Mouse (Mus musculus): ENCODE measurements around the gene Gm38393. TPM values are rescaled to one million over a fixed set of nuclear protein-coding genes. Genes with fewer than 3 reads are reported as not detected.
A peak's percentile ranks its signal among the peaks of the same experiment; 100 is the strongest.

Gm38393 gene
- 83.6 and 87.4 TPM in 2 replicates for polyA plus RNA-seq (2011; ENCODE audit: insufficient read depth, insufficient read length, low read depth, missing spikeins)

DNA sequence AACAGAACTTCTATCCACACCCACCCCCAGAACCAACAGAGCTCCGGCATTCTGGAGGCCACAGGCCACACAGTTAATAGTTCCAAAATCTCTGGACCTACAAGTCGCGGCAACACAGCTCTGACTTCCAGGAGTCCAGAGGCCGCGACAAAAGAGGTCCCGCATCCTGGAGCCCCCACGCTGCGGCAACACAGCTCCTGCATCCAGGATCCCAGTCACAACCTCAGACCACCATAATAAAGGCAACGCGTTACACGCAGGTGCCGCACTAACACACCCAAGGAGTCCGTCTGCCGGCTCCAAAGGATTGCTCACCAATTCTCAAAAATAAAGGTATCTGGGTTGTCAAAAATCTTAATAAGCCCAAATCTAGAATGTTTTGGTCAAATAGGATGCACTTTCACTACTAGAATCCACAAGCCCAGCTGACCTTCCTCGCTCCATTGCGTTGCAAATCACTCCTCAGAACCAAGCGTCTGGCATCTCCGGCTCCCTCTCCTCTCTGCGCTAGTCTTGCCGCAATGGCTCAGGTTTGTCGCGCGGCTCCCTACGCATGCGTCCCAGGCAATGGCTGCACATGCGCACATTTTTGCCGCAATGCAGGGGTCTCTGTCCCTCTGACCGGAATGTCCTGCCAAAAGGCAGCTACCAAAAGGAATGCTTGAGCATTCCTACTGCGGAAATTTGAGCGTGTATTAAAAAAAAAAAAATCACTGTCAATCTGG is at the start of gene Gm38393, which contains the start of gene Snurf:
Gene Gm38393 (minus strand): TSS at position 459 of the 725 bp plus-strand sequence.
Gene Snurf (minus strand): TSS at position 444 of the 725 bp plus-strand sequence.
- H3K27ac ChIP-seq (ENCODE audit: insufficient read depth, low read length): peak within 1 kb of the TSS; percentile 66
- no peaks in the 10 kb centered on the region for H3K27me3 ChIP-seq (ENCODE audit: control insufficient read depth, insufficient read depth, low read length, poor library complexity, severe bottlenecking)
- peaks cover 14% of the 10 kb centered on the region for H3K9me3 ChIP-seq (replicated peaks; ENCODE audit: control insufficient read depth, insufficient read depth, low read length, poor library complexity, severe bottlenecking)
- no peak for TF ChIP-seq CTCF (IDR thresholded peaks at IDR 0.05; ENCODE audit: low read depth, low read length)
- no peak for TF ChIP-seq EP300 (IDR thresholded peaks at IDR 0.05; ENCODE audit: insufficient read depth, low read depth, low read length)
- peak; percentile 30 for TF ChIP-seq POLR2A (IDR thresholded peaks at IDR 0.05; ENCODE audit: insufficient read depth, low read length)
- H3K4me3 ChIP-seq (ENCODE audit: low read depth, low read length): peak within 1 kb of the TSS; percentile 87
- H3K36me3 ChIP-seq (ENCODE audit: control insufficient read depth, insufficient read depth, low read length, poor library complexity, severe bottlenecking): no peaks in the 10 kb centered on the region
- H3K9ac ChIP-seq (ENCODE audit: low read depth, poor library complexity, severe bottlenecking): peak within 1 kb of the TSS; percentile 62
- H3K4me1 ChIP-seq (ENCODE audit: control insufficient read depth, insufficient read depth, low read length): peaks cover 1% of the 10 kb centered on the region

DNA sequence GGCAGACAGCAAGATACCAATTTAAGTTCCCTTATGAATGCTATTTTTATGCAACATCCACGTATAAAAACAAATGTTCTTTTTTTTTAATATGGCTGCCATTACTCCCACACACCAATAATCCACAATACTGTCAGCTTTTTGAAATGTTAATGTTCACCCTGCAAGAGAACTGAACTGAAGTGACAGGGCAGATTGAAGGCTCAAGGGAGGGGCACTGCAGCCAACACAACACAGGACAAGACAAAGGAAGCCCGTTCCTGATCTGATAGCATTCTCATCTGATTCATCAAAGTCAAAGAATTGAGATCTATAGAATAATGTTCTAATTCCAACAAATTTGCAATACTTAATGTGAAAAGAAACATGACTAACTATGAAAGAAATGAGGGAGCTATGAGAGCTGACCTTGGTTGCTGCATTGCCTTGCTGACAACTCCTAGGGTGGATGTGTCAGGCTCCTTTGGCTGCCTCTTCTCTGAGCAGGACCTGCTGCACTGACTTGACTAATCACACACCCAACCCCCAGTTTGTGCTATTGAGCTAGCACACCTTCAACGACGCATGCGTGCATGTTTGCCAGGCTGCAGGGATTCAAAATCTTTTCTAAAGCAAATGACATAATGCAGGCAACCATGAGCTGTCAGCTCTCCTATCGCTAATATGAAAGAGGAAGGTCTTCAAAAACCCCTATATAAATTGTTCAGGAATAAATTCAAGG is 42.8 kb upstream of the Gm38393 start:
- Histone ChIP-seq H3K9me3 (replicated peaks; ENCODE audit: control insufficient read depth, insufficient read depth, low read length, poor library complexity, severe bottlenecking) (no peaks in the 10 kb centered on the region), H3K9ac (ENCODE audit: low read depth, poor library complexity, severe bottlenecking) (no peak overlapping the region), H3K36me3 (ENCODE audit: control insufficient read depth, insufficient read depth, low read length, poor library complexity, severe bottlenecking) (no peaks in the 10 kb centered on the region), H3K4me1 (ENCODE audit: control insufficient read depth, insufficient read depth, low read length) (no peaks in the 10 kb centered on the region), H3K27ac (ENCODE audit: insufficient read depth, low read length) (no peak overlapping the region), H3K4me3 (ENCODE audit: low read depth, low read length) (no peak overlapping the region), H3K27me3 (ENCODE audit: control insufficient read depth, insufficient read depth, low read length, poor library complexity, severe bottlenecking) (no peaks in the 10 kb centered on the region)
- TF ChIP-seq EP300 (IDR thresholded peaks at IDR 0.05; ENCODE audit: insufficient read depth, low read depth, low read length): no peak
- no peak for TF ChIP-seq CTCF (IDR thresholded peaks at IDR 0.05; ENCODE audit: low read depth, low read length)
- no peak for TF ChIP-seq POLR2A (IDR thresholded peaks at IDR 0.05; ENCODE audit: insufficient read depth, low read length)

DNA sequence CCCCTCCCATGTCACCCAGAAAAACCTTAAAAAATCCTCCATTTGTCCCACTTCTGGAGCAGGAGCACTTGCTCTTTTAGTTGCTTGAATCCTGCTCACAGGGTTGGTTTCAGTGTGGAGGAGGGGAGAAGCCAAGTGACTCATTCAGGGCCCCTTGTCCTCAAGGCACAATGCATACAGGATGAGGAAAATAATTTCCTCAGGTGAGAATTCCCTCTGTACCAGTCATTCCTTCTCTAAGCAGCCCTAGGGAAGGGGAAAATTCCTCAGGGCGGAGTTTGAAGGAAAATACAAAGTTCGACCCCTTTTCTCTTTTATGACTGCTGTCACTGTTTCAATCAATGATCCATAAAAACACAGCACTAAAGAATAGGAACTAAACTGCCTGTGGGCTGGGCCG is 8.3 kb upstream of the Gm38393 start:
- Histone ChIP-seq H3K27me3 (ENCODE audit: control insufficient read depth, insufficient read depth, low read length, poor library complexity, severe bottlenecking) (no peaks in the 10 kb centered on the region), H3K4me1 (ENCODE audit: control insufficient read depth, insufficient read depth, low read length) (no peaks in the 10 kb centered on the region), H3K9me3 (replicated peaks; ENCODE audit: control insufficient read depth, insufficient read depth, low read length, poor library complexity, severe bottlenecking) (0 out of 2 replicates have a peak, but pooled peaks cover 2% of the 10 kb centered on the region), H3K4me3 (ENCODE audit: low read depth, low read length) (no peak overlapping the region), H3K36me3 (ENCODE audit: control insufficient read depth, insufficient read depth, low read length, poor library complexity, severe bottlenecking) (no peaks in the 10 kb centered on the region), H3K9ac (ENCODE audit: low read depth, poor library complexity, severe bottlenecking) (no peak overlapping the region), H3K27ac (ENCODE audit: insufficient read depth, low read length) (no peak overlapping the region)
- TF ChIP-seq CTCF (IDR thresholded peaks at IDR 0.05; ENCODE audit: low read depth, low read length): no peak
- TF ChIP-seq EP300 (IDR thresholded peaks at IDR 0.05; ENCODE audit: insufficient read depth, low read depth, low read length): no peak

DNA sequence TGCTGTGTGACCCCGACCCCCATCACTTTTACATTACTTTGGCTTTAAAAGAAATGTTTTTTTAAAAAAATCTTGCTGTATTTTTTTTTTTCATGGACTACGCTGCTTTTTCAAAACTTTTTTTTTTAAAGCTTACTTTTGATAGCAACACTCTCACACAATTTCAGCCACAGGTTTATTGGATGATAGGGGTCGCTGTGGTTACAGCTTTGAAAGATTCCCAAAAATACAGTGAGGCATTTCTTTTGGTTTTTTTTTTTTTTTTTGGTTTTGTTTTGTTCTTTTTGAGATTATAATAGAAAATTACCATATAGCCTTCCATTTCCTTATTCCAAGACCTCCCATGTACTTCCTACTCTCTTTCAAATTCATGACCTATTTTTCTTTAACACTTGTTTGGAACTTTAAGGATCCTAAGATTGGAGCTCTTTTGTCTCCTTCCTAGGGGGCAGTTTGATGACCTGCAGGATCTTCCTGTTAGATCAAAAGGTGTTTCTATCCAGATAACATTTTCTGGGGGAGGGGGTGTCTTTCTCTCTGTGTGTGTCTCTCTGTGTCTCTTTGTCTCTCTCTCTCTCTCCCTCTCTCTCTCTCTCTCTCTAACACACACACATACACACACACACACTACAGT is 3.0 kb upstream of the Gm38393 start:
- Histone ChIP-seq H3K4me3 (ENCODE audit: low read depth, low read length) (no peak overlapping the region), H3K9ac (ENCODE audit: low read depth, poor library complexity, severe bottlenecking) (no peak overlapping the region), H3K4me1 (ENCODE audit: control insufficient read depth, insufficient read depth, low read length) (no peaks in the 10 kb centered on the region), H3K27ac (ENCODE audit: insufficient read depth, low read length) (no peak overlapping the region), H3K36me3 (ENCODE audit: control insufficient read depth, insufficient read depth, low read length, poor library complexity, severe bottlenecking) (no peaks in the 10 kb centered on the region), H3K9me3 (replicated peaks; ENCODE audit: control insufficient read depth, insufficient read depth, low read length, poor library complexity, severe bottlenecking) (peaks cover 11% of the 10 kb centered on the region), H3K27me3 (ENCODE audit: control insufficient read depth, insufficient read depth, low read length, poor library complexity, severe bottlenecking) (no peaks in the 10 kb centered on the region)
- TF ChIP-seq EP300 (IDR thresholded peaks at IDR 0.05; ENCODE audit: insufficient read depth, low read depth, low read length): no peak
- TF ChIP-seq POLR2A (IDR thresholded peaks at IDR 0.05; ENCODE audit: insufficient read depth, low read length): no peak
- no peak for TF ChIP-seq CTCF (IDR thresholded peaks at IDR 0.05; ENCODE audit: low read depth, low read length)

DNA sequence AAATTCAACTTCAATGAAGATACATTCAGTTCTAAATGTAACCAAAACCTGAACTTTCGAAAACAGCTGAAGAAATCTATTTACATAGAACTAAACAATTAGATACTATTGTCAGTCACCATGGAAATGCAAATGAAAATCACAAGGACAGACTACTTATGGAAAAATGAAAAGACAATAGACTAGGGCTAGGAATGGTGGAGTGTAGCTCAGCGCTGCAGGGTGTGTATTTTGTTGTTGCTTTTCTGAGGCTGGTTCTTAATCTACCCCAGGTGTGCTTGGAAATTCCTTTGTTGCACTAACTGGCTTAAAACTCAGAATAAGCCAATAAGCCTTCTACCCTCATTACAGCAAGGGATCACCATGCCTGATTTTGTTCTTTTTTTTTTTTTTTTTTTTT is 1.4 kb upstream of the Gm38393 start:
- TF ChIP-seq EP300 (IDR thresholded peaks at IDR 0.05; ENCODE audit: insufficient read depth, low read depth, low read length): 0 out of 2 replicates have a peak, but pooled peaks have one; percentile 32
- TF ChIP-seq CTCF (IDR thresholded peaks at IDR 0.05; ENCODE audit: low read depth, low read length): no peak
- TF ChIP-seq POLR2A (IDR thresholded peaks at IDR 0.05; ENCODE audit: insufficient read depth, low read length): no peak
- Histone ChIP-seq H3K4me1 (ENCODE audit: control insufficient read depth, insufficient read depth, low read length) (peaks cover 1% of the 10 kb centered on the region), H3K9ac (ENCODE audit: low read depth, poor library complexity, severe bottlenecking) (no peak overlapping the region), H3K27me3 (ENCODE audit: control insufficient read depth, insufficient read depth, low read length, poor library complexity, severe bottlenecking) (no peaks in the 10 kb centered on the region), H3K9me3 (replicated peaks; ENCODE audit: control insufficient read depth, insufficient read depth, low read length, poor library complexity, severe bottlenecking) (peaks cover 14% of the 10 kb centered on the region), H3K4me3 (ENCODE audit: low read depth, low read length) (no peak overlapping the region), H3K36me3 (ENCODE audit: control insufficient read depth, insufficient read depth, low read length, poor library complexity, severe bottlenecking) (no peaks in the 10 kb centered on the region), H3K27ac (ENCODE audit: insufficient read depth, low read length) (no peak overlapping the region)

All from ES-Bruce4 (cell line).